Mouse (Mus musculus): Measurements from ENCODE around the gene Olfr1532-ps1. TPM values are rescaled to one million over a fixed set of nuclear protein-coding genes. Genes with fewer than 3 reads are reported as not detected.
"Not testable (repeated sequence)": the region's sequence is repeated elsewhere in the genome, so short reads cannot be mapped to it uniquely, and the experiment has no call there.

Gene Olfr1532-ps1
- total RNA-seq (2021) = not detected

DNA sequence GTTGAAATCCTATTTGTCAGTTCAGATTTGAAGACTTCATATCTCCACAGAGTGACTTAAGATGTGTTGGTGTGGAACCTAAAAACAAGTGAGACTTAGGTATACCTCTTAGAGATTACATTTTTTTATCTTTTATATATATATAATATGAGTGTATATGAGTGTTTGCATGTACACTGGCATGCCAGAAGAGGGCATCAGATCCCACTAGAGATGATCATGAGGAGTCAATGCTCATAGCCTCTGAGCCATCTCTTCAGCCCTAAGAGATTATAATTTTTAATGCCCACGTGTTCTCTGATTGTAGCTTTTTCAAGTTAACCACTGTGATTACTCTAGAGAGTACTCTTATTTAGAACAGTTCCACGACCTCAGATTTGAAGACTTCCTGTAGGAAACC is at the start of gene Olfr1532-ps1:
TSS of gene Olfr1532-ps1 (plus strand) at position 326 of the 400 bp plus-strand sequence.
- no peak for DNase-seq (ENCODE audit: extremely low spot score in 1 of 2, low spot score in 2 of 2)
- intact Hi-C loops (cut with DNase I) = no loop called here

DNA sequence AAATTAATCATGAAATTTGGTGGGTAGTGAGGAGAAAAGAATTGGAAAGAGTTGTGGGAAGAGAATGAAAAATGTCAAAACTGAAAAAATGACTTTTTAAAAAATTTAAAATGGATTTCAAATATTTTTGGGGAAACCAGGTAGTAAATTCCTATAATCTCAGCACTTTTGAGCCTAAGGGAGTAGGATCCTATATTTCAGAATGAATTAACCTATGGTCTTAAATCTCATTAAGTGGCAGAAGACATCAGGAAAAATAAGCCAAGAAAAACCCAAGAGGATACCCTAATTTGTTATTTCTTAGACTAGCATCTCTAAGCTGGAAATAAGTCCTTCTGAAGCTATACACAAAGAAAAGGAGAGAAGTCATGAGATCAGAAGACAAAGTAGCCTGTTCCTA is 44.9 kb upstream of the Olfr1532-ps1 start, which contains the start of gene Olfr704:
TSS of gene Olfr704 (plus strand) at position 301 of the 400 bp plus-strand sequence.
- intact Hi-C loops (cut with DNase I) = no loop called here
- no peak for DNase-seq (ENCODE audit: extremely low spot score in 1 of 2, low spot score in 2 of 2)

DNA sequence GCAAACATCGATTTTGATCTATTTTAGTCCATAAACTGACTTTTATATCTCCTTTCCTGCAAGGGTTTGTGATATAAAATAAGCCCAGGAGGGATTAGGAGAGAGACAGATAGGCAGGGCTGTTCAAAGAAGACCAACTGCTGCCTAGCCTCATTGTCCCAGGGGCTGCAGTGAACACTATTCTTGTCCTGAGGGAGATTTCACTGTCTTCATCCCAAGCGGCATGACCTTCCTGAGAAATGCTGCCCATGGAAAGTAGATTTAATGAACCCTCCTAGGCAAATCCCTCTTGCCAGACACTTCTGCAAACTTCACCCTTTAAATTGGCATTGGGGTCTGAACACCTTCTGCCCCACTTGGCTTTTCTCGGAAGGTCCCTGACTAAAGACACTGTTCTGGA is 31.0 kb upstream of the Olfr1532-ps1 start, which contains the start of gene Olfr705:
TSS of gene Olfr705 (minus strand) at position 101 of the 400 bp plus-strand sequence.
- intact Hi-C loops (cut with DNase I) = no loop called here

DNA sequence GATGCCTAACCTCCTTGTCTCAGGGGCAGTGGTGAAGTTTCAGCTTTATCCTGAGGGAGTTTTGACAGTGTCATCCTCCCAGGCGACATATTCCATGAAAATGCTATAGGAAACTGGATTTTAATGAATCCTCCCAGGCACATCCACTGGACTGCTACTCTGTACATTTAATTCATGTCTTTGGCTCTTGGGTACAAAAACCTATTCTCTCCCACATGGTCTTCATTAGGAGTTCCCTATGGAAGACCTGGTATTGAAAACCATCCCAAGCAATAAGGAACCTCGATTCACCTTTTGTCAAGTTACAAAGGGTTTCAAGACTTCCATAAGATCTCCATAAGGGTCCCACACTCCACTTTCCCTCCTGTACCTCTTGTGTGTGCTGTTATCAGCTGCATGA is 19.7 kb upstream of the Olfr1532-ps1 start, which contains the start of gene Olfr706:
TSS of gene Olfr706 (minus strand) at position 101 of the 400 bp plus-strand sequence.
- no peak for DNase-seq (ENCODE audit: extremely low spot score in 1 of 2, low spot score in 2 of 2)
- intact Hi-C loops (cut with DNase I) = no loop called here

More for the DNA sequence above, 31.0 kb upstream of the Olfr1532-ps1 start, which contains the start of gene Olfr705:
- DNase-seq (ENCODE audit: extremely low spot score in 1 of 2, low spot score in 2 of 2) = no peak

DNA sequence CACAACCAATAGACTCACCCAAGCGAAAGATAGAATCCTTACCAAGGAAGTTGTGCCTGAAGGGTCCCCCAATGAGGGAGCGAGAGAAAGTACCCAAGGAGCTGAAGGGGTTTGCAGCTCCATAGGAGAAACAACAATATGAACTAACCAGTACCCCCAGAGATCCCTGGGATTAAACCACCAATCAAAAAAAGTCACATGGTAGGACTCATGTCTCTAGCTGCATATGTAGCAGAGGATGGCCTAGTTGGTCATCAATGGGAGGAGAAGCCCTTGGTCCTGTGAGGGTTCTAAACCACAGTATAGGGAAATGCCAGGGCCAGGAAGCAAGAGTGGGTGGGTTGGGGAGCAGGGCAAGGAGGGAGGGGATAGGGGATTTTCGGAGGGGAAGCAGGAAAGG is 6.7 kb upstream of the Olfr1532-ps1 start, which contains the start of gene Olfr707:
TSS of gene Olfr707 (minus strand) at position 101 of the 400 bp plus-strand sequence.
- intact Hi-C loops (cut with DNase I) = not testable (repeated sequence)

DNA sequence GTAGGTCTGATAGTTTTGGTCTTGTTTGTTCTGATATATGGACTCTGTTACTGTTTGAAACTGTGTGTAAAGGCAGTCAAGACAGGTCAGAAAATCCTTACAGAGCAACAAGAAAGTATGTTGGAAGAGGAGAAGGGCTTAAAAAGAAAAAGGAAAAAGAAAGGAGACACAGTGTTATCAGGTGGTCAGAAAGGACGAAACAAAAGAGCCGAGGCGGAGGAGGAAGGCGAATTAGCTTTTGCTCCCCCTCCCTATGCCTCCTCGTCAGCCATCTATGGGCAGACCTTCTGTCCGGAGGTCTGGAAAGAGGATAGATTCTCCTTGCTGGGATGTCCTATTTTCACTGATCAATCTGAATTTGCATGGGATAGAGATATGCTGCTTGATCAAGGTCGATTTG is 13.2 kb downstream of the Olfr1532-ps1 start:
- DNase-seq (ENCODE audit: extremely low spot score in 1 of 2, low spot score in 2 of 2) = peak in 1 of 2 experiments; percentile 21
- intact Hi-C loops (cut with DNase I) = not testable (repeated sequence)

More for the DNA sequence above, 6.7 kb upstream of the Olfr1532-ps1 start, which contains the start of gene Olfr707:
- not testable (repeated sequence) for DNase-seq (ENCODE audit: extremely low spot score in 1 of 2, low spot score in 2 of 2)

DNA sequence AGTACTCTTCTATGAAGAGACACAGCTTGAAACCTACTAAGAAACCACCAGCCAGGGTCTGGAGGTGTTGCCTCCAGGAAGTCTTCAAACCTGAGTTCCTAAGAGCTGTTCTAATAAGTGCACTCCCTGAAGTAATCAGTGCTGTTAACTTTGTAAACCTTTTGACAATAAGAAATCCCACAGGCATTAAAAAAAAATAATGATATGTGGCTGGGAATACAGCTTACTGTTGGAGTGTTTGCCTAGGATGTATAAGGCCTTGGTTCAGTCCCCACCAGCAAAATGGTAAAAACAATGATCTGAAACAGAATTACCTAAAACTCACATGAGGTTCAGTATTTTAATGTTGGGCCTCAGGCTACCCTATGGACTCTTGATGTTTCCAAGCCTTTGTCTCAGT is 24.3 kb downstream of the Olfr1532-ps1 start, which contains the start of gene Olfr709-ps1:
TSS of gene Olfr709-ps1 (minus strand) at position 101 of the 400 bp plus-strand sequence.
- DNase-seq (ENCODE audit: extremely low spot score in 1 of 2, low spot score in 2 of 2) = no peak
- intact Hi-C loops (cut with DNase I) = no loop called here

DNA sequence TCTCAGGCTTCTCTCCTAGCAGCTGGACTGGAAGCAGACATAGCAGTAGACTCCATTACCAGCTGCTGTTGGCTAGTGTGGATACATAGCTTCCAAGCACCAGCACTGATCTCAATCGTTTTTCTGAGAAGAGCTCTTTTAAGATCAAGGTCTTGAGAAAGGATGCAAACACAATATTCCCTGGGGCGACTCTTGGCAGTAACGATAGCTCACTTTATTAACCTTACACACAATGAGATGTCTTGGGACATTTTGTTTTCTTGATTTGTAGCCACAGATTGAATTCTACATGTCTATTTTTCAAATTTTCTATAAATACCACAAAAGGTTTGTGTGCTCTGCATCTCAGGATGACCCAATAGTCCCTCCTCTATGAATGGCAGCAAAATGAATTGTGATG is 40.4 kb downstream of the Olfr1532-ps1 start, which contains the start of gene Olfr710:
TSS of gene Olfr710 (minus strand) at position 101 of the 400 bp plus-strand sequence.
- no peak for DNase-seq (ENCODE audit: extremely low spot score in 1 of 2, low spot score in 2 of 2)

DNA sequence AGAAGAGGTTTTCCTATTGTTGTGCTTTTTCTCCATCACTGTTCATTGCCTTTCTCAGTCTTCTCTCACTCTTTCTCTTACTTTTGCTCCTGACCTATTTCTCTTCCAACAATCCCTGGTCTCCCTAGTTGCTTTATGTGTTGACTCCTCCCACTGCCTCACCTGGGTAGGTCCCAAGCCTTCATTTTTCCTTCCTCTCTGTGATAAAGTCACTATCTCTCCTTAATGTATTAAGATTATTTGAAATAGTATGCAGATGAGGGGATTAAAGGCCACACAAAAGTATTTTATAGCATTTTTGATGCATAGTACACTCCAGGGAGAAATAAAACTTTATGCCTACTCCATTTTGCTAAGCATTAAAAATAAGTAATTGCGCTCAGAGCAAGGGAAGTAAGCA is 56.0 kb downstream of the Olfr1532-ps1 start, which contains the start of gene Olfr6:
TSS of gene Olfr6 (minus strand) at position 101 of the 400 bp plus-strand sequence.
- DNase-seq (ENCODE audit: extremely low spot score in 1 of 2, low spot score in 2 of 2) = no peak
- intact Hi-C loops (cut with DNase I) = no loop called here

More for the DNA sequence above, 40.4 kb downstream of the Olfr1532-ps1 start, which contains the start of gene Olfr710:
- intact Hi-C loops (cut with DNase I) = no loop called here

Other genes with a start within 250 kb of the Olfr1532-ps1 start
- not detected for gene Olfr693, start 227.4 kb upstream of the Olfr1532-ps1 start, total RNA-seq (2021)
- not detected for gene Olfr694, start 216.2 kb upstream of the Olfr1532-ps1 start, total RNA-seq (2021)
- gene Olfr695, start 191.6 kb upstream of the Olfr1532-ps1 start, total RNA-seq (2021) = not detected
- not detected for gene Olfr697, start 165.6 kb upstream of the Olfr1532-ps1 start, total RNA-seq (2021)
- not detected for gene Olfr698, start 152.6 kb upstream of the Olfr1532-ps1 start, total RNA-seq (2021)
- not detected for gene Olfr699, start 114.8 kb upstream of the Olfr1532-ps1 start, total RNA-seq (2021)
- not detected for gene Olfr700, start 99.2 kb upstream of the Olfr1532-ps1 start, total RNA-seq (2021)
- not detected for gene Olfr701, start 93.9 kb upstream of the Olfr1532-ps1 start, total RNA-seq (2021)
- gene Olfr702, start 74.1 kb upstream of the Olfr1532-ps1 start, total RNA-seq (2021) = not detected
- not detected for gene Olfr703, start 64.6 kb upstream of the Olfr1532-ps1 start, total RNA-seq (2021)
- not detected for gene Olfr704, start 44.8 kb upstream of the Olfr1532-ps1 start, total RNA-seq (2021)
- gene Olfr705, start 31.1 kb upstream of the Olfr1532-ps1 start, total RNA-seq (2021) = not detected
- gene Olfr706, start 19.8 kb upstream of the Olfr1532-ps1 start, total RNA-seq (2021) = not detected
- not detected for gene Olfr707, start 6.8 kb upstream of the Olfr1532-ps1 start, total RNA-seq (2021)
- gene Olfr709-ps1, start 24.2 kb downstream of the Olfr1532-ps1 start, total RNA-seq (2021) = not detected
- gene Olfr710, start 40.3 kb downstream of the Olfr1532-ps1 start, total RNA-seq (2021) = not detected
- gene Olfr6, start 55.9 kb downstream of the Olfr1532-ps1 start, total RNA-seq (2021) = not detected
- gene Olfr711, start 67.5 kb downstream of the Olfr1532-ps1 start, total RNA-seq (2021) = not detected
- not detected for gene Olfr2, start 98.1 kb downstream of the Olfr1532-ps1 start, total RNA-seq (2021)
- not detected for gene Olfr713, start 123.2 kb downstream of the Olfr1532-ps1 start, total RNA-seq (2021)
- not detected for gene Olfr714, start 163.0 kb downstream of the Olfr1532-ps1 start, total RNA-seq (2021)
- not detected for gene Olfr17, start 185.2 kb downstream of the Olfr1532-ps1 start, total RNA-seq (2021)
- not detected for gene Olfr715b, start 202.4 kb downstream of the Olfr1532-ps1 start, total RNA-seq (2021)
- not detected for gene Olfr715, start 223.1 kb downstream of the Olfr1532-ps1 start, total RNA-seq (2021)
- not detected for gene Olfr716, start 230.3 kb downstream of the Olfr1532-ps1 start, total RNA-seq (2021)